Mouse (Mus musculus) E14TG2a.4 (cell line): Measurements from ENCODE around the gene Prm2.

Experiments used
- H3K27me3 ChIP-seq: 2 replicates; pipeline ENCODE4 v1.6.1; 2014; ENCODE audit warnings: low read length, control low read depth; ENCODE audit not compliant: insufficient read depth
- H3K36me3 ChIP-seq: 2 replicates; pipeline ENCODE4 v1.6.1; 2014; ENCODE audit warnings: low read length, control low read depth; ENCODE audit not compliant: insufficient read depth
- H3K4me1 ChIP-seq: replicated peaks from 2 replicates; pipeline ENCODE4 v1.6.1; 2014; ENCODE audit warnings: low read depth, low read length, control low read depth
- H3K4me3 ChIP-seq: replicated peaks from 2 replicates; pipeline ENCODE4 v1.5.1; 2014; ENCODE audit warnings: mild to moderate bottlenecking, low read length
- H3K9me3 ChIP-seq: 2 replicates; pipeline ENCODE4 v1.6.1; 2014; ENCODE audit warnings: low read length, control low read depth
- CTCF ChIP-seq: conservative IDR thresholded peaks from 2 replicates; pipeline ENCODE4 v1.5.1; 2014; ENCODE audit warnings: low read length
- NANOG ChIP-seq: IDR thresholded peaks from 2 replicates; pipeline ENCODE4 v1.6.1; 2014; ENCODE audit warnings: borderline replicate concordance, low read length, mixed read lengths
- POU5F1 ChIP-seq: IDR thresholded peaks from 2 replicates; pipeline ENCODE4 v1.6.1; 2014; ENCODE audit warnings: low read length, borderline replicate concordance

Gene Prm2

GRCm38 (mm10) chr16:10788866-10789265, 7.1 kb downstream of the Prm2 start:
- Histone ChIP-seq H3K36me3 (no peaks in the 10 kb centered on the region), H3K4me1 (peaks cover 38% of the 10 kb centered on the region), H3K4me3 (peak overlapping the region; percentile 65; the same call in 1 of the 2 replicates), H3K9me3 (no peaks in the 10 kb centered on the region), H3K27me3 (peaks cover 51% of the 10 kb centered on the region)
- TF ChIP-seq POU5F1 (no peak), CTCF (no peak), NANOG (no peak)

DNA sequence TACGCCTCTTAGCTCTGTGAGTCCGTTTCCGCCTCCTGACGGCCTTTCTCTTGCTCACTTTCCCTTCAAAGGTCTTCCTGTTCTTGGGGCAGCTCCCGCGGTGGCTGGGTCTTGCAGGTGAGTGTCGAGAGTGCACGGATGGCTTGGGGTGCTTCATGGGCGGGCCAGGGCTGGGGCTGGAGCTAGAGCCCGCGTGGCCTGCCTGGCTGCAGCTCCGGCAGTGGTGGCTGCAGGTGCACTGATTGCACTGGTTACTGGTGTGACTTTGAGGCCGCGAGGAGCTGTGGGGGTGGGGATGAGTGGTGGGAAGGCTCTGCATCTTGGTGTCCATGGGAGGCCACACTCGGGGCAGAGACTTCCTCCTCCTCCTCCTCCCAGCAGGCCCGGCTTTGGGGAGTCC, 7.7 kb downstream of the Prm2 start, which contains the start of gene Tnp2:
Gene Tnp2, minus strand, starts transcription at position 390 of the 400 bp plus-strand sequence.
- peak within 1 kb of the TSS; percentile 65 for H3K4me3 ChIP-seq
- no peak for TF ChIP-seq POU5F1
- TF ChIP-seq CTCF, result no peak
- TF ChIP-seq NANOG, result no peak
- no peaks in the 10 kb centered on the region for H3K36me3 ChIP-seq
- peaks cover 43% of the 10 kb centered on the region for H3K4me1 ChIP-seq
- no peaks in the 10 kb centered on the region for H3K9me3 ChIP-seq
- peaks cover 54% of the 10 kb centered on the region for H3K27me3 ChIP-seq

GRCm38 (mm10) chr16:10787548-10788058, 8.3 kb downstream of the Prm2 start:
- peaks cover 2% of the 10 kb centered on the region; the same call in 1 of the 2 replicates for H3K36me3 ChIP-seq
- H3K4me1 ChIP-seq, result peaks cover 50% of the 10 kb centered on the region
- no peak for TF ChIP-seq NANOG
- no peak for TF ChIP-seq CTCF
- no peak for TF ChIP-seq POU5F1
- peaks cover 61% of the 10 kb centered on the region for H3K27me3 ChIP-seq
- peak overlapping the region; percentile 65; the same call in 1 of the 2 replicates for H3K4me3 ChIP-seq
- H3K9me3 ChIP-seq, result no peaks in the 10 kb centered on the region

- H3K27me3 ChIP-seq, result peaks cover 62% of the 10 kb centered on the region
- peaks cover 3% of the 10 kb centered on the region; the same call in 1 of the 2 replicates for H3K36me3 ChIP-seq
- TF ChIP-seq NANOG (no peak), CTCF (0 out of 2 replicates have a peak, but pooled peaks have one; percentile 1)
- H3K4me1 ChIP-seq, result peaks cover 57% of the 10 kb centered on the region
- peak overlapping the region; percentile 86; the same call in 1 of the 2 replicates for H3K4me3 ChIP-seq
- H3K9me3 ChIP-seq, result no peaks in the 10 kb centered on the region
These were observed 9.0 kb downstream of the Prm2 start for GRCm38 (mm10) chr16:10786782-10787547.

- Histone ChIP-seq H3K4me3 (peak overlapping the region; percentile 86), H3K36me3 (peaks cover 3% of the 10 kb centered on the region; the same call in 1 of the 2 replicates), H3K9me3 (no peaks in the 10 kb centered on the region), H3K27me3 (peaks cover 60% of the 10 kb centered on the region), H3K4me1 (peaks cover 62% of the 10 kb centered on the region)
- TF ChIP-seq CTCF (peak; percentile 66), POU5F1 (no peak)
These were observed 9.6 kb downstream of the Prm2 start for GRCm38 (mm10) chr16:10786288-10786687.

- Histone ChIP-seq H3K36me3 (peaks cover 3% of the 10 kb centered on the region; the same call in 1 of the 2 replicates), H3K4me3 (peak within 1 kb of the TSS; percentile 86), H3K4me1 (peaks cover 60% of the 10 kb centered on the region), H3K27me3 (peaks cover 60% of the 10 kb centered on the region), H3K9me3 (no peaks in the 10 kb centered on the region)
- TF ChIP-seq POU5F1, result no peak
- no peak for TF ChIP-seq NANOG
- TF ChIP-seq CTCF, result no peak
These were observed 10.3 kb downstream of the Prm2 start, which contains the start of gene Socs1 for GRCm38 (mm10) chr16:10785371-10786231. Gene Socs1, minus strand, starts transcription at chr16:10785536.

DNA sequence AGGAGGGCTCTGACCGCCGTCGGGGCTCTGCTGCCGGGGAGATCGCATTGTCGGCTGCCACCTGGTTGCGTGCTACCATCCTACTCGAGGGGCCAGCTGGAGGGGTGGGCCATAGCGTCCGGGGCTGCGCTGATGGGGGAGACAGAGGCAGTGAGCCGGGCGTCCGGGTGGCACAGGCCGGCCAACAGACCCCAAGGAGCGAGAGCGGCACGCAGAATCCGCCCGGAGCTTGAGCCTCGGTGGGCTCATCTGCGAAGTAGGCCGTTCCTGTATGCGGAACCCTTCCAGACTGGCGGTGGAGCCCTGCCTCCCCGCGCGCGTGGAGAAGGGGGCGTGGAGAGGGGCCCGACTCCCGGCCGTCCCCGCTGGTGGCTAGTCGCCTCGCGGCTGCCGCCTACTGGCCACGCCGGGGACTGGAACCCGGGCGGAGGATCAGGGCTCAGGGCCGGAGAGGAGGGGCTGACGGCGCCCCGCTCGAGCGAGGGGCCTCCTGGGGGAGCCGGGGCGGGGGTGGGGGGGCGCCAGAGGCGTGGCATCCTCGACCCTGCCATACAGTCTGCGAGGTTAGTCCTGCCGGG, 11.1 kb downstream of the Prm2 start:
- Histone ChIP-seq H3K9me3 (no peaks in the 10 kb centered on the region), H3K36me3 (peaks cover 3% of the 10 kb centered on the region; the same call in 1 of the 2 replicates), H3K27me3 (peaks cover 58% of the 10 kb centered on the region), H3K4me3 (peak overlapping the region; percentile 86), H3K4me1 (peaks cover 59% of the 10 kb centered on the region)
- no peak for TF ChIP-seq POU5F1
- no peak for TF ChIP-seq NANOG
- TF ChIP-seq CTCF, result no peak
